13 mouse cellular contexts compared by ENCODE assay signal in the genomic region with DNA sequence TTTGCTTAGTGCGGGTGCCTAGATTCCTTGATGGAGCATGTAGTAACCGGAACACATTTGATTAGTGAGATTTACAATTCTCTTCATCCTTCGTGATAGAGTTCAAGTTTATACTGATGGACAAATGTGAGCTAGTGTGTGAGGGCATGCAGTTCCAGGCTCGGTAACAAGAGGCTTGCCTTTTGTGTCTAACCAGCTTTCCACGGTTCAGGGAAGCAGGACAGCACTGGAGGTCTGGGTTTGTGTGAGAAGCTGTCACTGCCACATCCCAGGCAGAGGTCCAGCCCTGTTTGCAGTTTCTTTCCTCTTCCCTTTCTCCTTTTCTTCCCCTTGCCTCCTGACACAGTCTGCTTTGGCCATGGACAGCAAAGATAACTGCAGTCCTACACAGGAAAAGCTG.
DNase-seq lines count a peak whose midpoint lies in the region; ATAC-seq and TF ChIP-seq lines count a peak whose summit lies in the region.
"Had no signal": no experiment of that assay in that cellular context is flagged by ENCODE, and none has a peak within 500 bp of the region (broad histone marks: within the 10 kb centered on the region; RNA-seq: fewer than 3 reads in every experiment).

No protein-coding gene starts in this region.

- peaks cover 15% of the 10 kb centered on the region; the same call in 1 of the 2 replicates for H3K4me1 ChIP-seq in hindbrain, embryonic 10.5 days (replicated peaks)
- H3K4me1 ChIP-seq in hindbrain, embryonic 11.5 days (replicated peaks; ENCODE audit: control insufficient read depth, insufficient read depth, low read length), result no peaks in the 10 kb centered on the region
- H3K4me1 ChIP-seq in forebrain, embryonic 11.5 days (replicated peaks; ENCODE audit: control insufficient read depth, insufficient read depth, low read length), result 0 out of 2 replicates have a peak, but pooled peaks cover 2% of the 10 kb centered on the region
- peaks cover 6% of the 10 kb centered on the region for H3K4me1 ChIP-seq in hindbrain, embryonic 16.5 days (ENCODE audit: control insufficient read depth, insufficient read depth, low read depth, low read length)
- peaks cover 4% of the 10 kb centered on the region; the same call in 1 of the 2 replicates for H3K4me1 ChIP-seq in olfactory bulb, adult 2 months (ENCODE audit: control insufficient read depth, insufficient read depth, low read length)
- H3K4me1 ChIP-seq: liver, embryonic 13.5 days had no signal

- H3K27ac ChIP-seq in hindbrain, embryonic 10.5 days, result peak overlapping the region; percentile 18; the same call in 1 of the 2 replicates
- H3K27ac ChIP-seq in hindbrain, embryonic 11.5 days (ENCODE audit: low read depth, low read length), result no peak overlapping the region
- 0 out of 2 replicates have a peak overlapping the region, but pooled peaks have one; percentile 18 for H3K27ac ChIP-seq in forebrain, embryonic 11.5 days (ENCODE audit: low read depth, low read length)
- H3K27ac ChIP-seq in hindbrain, embryonic 16.5 days (ENCODE audit: low read depth, low read length), result peak overlapping the region; percentile 67
- H3K27ac ChIP-seq in olfactory bulb, adult 2 months (ENCODE audit: insufficient read depth, low read depth, low read length), result peak overlapping the region; percentile 14
- H3K27ac ChIP-seq: liver, embryonic 13.5 days had no signal

- no peak; the same call in 1 of the 2 replicates for ATAC-seq in hindbrain, embryonic 11.5 days (ENCODE audit: low FRiP score)
- ATAC-seq in forebrain, embryonic 11.5 days (replicated peaks; ENCODE audit: low FRiP score), result no peak
- ATAC-seq in hindbrain, embryonic 16.5 days, result peak; percentile 54

- no peak for DNase-seq in hindbrain, embryonic 10.5 days (ENCODE audit: low spot score)
- no peak for DNase-seq in hindbrain, embryonic 11.5 days (ENCODE audit: low spot score)
- DNase-seq in forebrain, embryonic 11.5 days (ENCODE audit: low spot score), result peak; percentile 49
- DNase-seq in spleen, adult 12 weeks (ENCODE audit: low spot score), result no peak
- no peak for DNase-seq in adrenal gland, postnatal 14 days
- DNase-seq: heart, postnatal 36 days; kidney, adult 9 months; liver, embryonic 13.5 days; lung, postnatal 14 days; thymus, adult 2 months had no signal

- H3K4me2 ChIP-seq in hindbrain, embryonic 11.5 days (replicated peaks; ENCODE audit: low read depth, low read length), result no peak overlapping the region
- H3K4me2 ChIP-seq in forebrain, embryonic 11.5 days (ENCODE audit: low read depth, low read length, severe bottlenecking), result no peak overlapping the region
- peak overlapping the region; percentile 17; the same call in 1 of the 2 replicates for H3K4me2 ChIP-seq in hindbrain, embryonic 16.5 days (ENCODE audit: low read length)
- H3K4me2 ChIP-seq: liver, embryonic 13.5 days had no signal

- H3K9ac ChIP-seq in hindbrain, embryonic 11.5 days (ENCODE audit: low read depth, low read length), result no peak overlapping the region
- H3K9ac ChIP-seq in forebrain, embryonic 11.5 days (ENCODE audit: low read length), result no peak overlapping the region
- H3K9ac ChIP-seq in hindbrain, embryonic 16.5 days (ENCODE audit: low read depth, low read length), result no peak overlapping the region
- H3K9ac ChIP-seq: liver, embryonic 13.5 days had no signal

- no peak for TF ChIP-seq POLR2A in olfactory bulb, adult 2 months (IDR thresholded peaks at IDR 0.05; ENCODE audit: insufficient read depth, low read depth, low read length)

- 52% methylated on average over 5 of the region's 5 CpGs for WGBS in hindbrain, embryonic 10.5 days
- 53% methylated on average over 5 of the region's 5 CpGs for WGBS in hindbrain, embryonic 11.5 days
- 54% methylated on average over 5 of the region's 5 CpGs for WGBS in forebrain, embryonic 11.5 days
- 32% methylated on average over 5 of the region's 5 CpGs for WGBS in hindbrain, embryonic 16.5 days
- 26% methylated on average over 5 of the region's 5 CpGs for WGBS in olfactory bulb, adult 2 months

- H3K9me3 ChIP-seq in hindbrain, embryonic 10.5 days, result no peaks in the 10 kb centered on the region
- no peaks in the 10 kb centered on the region for H3K9me3 ChIP-seq in hindbrain, embryonic 11.5 days (ENCODE audit: control insufficient read depth, low read length)
- no peaks in the 10 kb centered on the region for H3K9me3 ChIP-seq in forebrain, embryonic 11.5 days (ENCODE audit: control insufficient read depth, low read length)
- no peaks in the 10 kb centered on the region for H3K9me3 ChIP-seq in hindbrain, embryonic 16.5 days (ENCODE audit: control insufficient read depth, low read length)
- H3K9me3 ChIP-seq: liver, embryonic 13.5 days had no signal

- no peaks in the 10 kb centered on the region for H3K36me3 ChIP-seq in hindbrain, embryonic 10.5 days
- no peaks in the 10 kb centered on the region for H3K36me3 ChIP-seq in hindbrain, embryonic 11.5 days (ENCODE audit: control insufficient read depth, insufficient read depth, low read length)
- no peaks in the 10 kb centered on the region for H3K36me3 ChIP-seq in forebrain, embryonic 11.5 days (ENCODE audit: control insufficient read depth, insufficient read depth, low read length)
- H3K36me3 ChIP-seq in hindbrain, embryonic 16.5 days (ENCODE audit: control insufficient read depth, insufficient read depth, low read length), result no peaks in the 10 kb centered on the region
- H3K36me3 ChIP-seq: G1E; liver, embryonic 13.5 days had no signal

- H3K4me3 ChIP-seq in hindbrain, embryonic 10.5 days, result no peak overlapping the region
- H3K4me3 ChIP-seq in hindbrain, embryonic 11.5 days (ENCODE audit: low read depth, low read length), result no peak overlapping the region
- H3K4me3 ChIP-seq in forebrain, embryonic 11.5 days (ENCODE audit: low read depth, low read length), result no peak overlapping the region
- no peak overlapping the region for H3K4me3 ChIP-seq in hindbrain, embryonic 16.5 days (ENCODE audit: low read length)
- H3K4me3 ChIP-seq in olfactory bulb, adult 2 months (ENCODE audit: insufficient read depth, low read depth, low read length), result no peak overlapping the region
- H3K4me3 ChIP-seq: liver, embryonic 13.5 days had no signal

- TF ChIP-seq CTCF in olfactory bulb, adult 2 months (IDR thresholded peaks at IDR 0.05; ENCODE audit: insufficient read depth, low read depth, low read length), result no peak

- H3K27me3 ChIP-seq in hindbrain, embryonic 10.5 days (ENCODE audit: insufficient read depth, poor library complexity, severe bottlenecking), result no peaks in the 10 kb centered on the region
- H3K27me3 ChIP-seq in hindbrain, embryonic 11.5 days (ENCODE audit: control insufficient read depth, insufficient read depth, low read length), result no peaks in the 10 kb centered on the region
- H3K27me3 ChIP-seq in forebrain, embryonic 11.5 days (ENCODE audit: control insufficient read depth, insufficient read depth, low read length), result no peaks in the 10 kb centered on the region
- no peaks in the 10 kb centered on the region for H3K27me3 ChIP-seq in hindbrain, embryonic 16.5 days (replicated peaks; ENCODE audit: control insufficient read depth, insufficient read depth, low read length)
- H3K27me3 ChIP-seq: liver, embryonic 13.5 days had no signal
